In the genomic region with DNA sequence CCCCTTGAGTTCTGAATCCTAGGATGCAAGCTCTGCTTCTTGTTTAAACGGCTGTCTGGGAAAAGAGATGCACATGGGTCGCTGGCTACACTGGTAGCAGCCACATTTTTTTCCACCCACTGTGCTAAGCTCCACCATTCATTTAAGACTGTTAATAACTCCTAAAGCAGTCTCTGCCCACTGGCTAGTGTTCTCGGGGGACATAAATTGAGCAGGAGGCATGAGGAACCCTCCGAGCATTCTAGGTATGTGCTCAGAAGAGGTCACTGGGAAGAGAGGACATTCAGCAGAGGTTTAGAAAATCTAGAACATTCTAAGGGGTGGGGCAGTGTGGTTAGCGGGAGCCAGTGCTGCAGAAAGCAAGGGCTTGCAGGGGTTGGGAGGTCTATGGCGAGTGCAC, we compare ENCODE assay signal across 12 mouse cellular contexts. TPM values are rescaled to one million over a fixed set of nuclear protein-coding genes. Genes with fewer than 3 reads are reported as not detected.
DNase-seq lines count a peak whose midpoint lies in the region; ATAC-seq and TF ChIP-seq lines count a peak whose summit lies in the region.
"Had no signal": no experiment of that assay in that cellular context is flagged by ENCODE, and none has a peak within 500 bp of the region (broad histone marks: within the 10 kb centered on the region; RNA-seq: fewer than 3 reads in every experiment).

No protein-coding gene starts in this region.

- whole genome bisulfite sequencing in heart, adult 2 months = 59% methylated on average over 6 of the region's 6 CpGs
- WGBS in kidney, embryonic 16.5 days = 74% methylated on average over 6 of the region's 6 CpGs
- 79% methylated on average over 6 of the region's 6 CpGs for WGBS in neural tube, embryonic 13.5 days
- 71% methylated on average over 6 of the region's 6 CpGs for WGBS in neural tube, embryonic 15.5 days
- WGBS in stomach, postnatal 0 days = 64% methylated on average over 6 of the region's 6 CpGs

- H3K9me3 ChIP-seq in kidney, embryonic 16.5 days (ENCODE audit: low read length) = no peaks in the 10 kb centered on the region
- no peaks in the 10 kb centered on the region for H3K9me3 ChIP-seq in neural tube, embryonic 13.5 days
- H3K9me3 ChIP-seq in neural tube, embryonic 15.5 days (replicated peaks) = no peaks in the 10 kb centered on the region
- no peaks in the 10 kb centered on the region for H3K9me3 ChIP-seq in stomach, postnatal 0 days (ENCODE audit: control insufficient read depth, low read length)

- intact Hi-C loops in heart, adult 2 months (cut with DNase I) = no loop called here

- H3K27ac ChIP-seq in heart, adult 2 months = peak overlapping the region; percentile 96
- no peak overlapping the region for H3K27ac ChIP-seq in kidney, embryonic 16.5 days (ENCODE audit: low read length)
- no peak overlapping the region for H3K27ac ChIP-seq in neural tube, embryonic 13.5 days (replicated peaks)
- H3K27ac ChIP-seq in neural tube, embryonic 15.5 days (replicated peaks) = no peak overlapping the region
- H3K27ac ChIP-seq in stomach, postnatal 0 days (replicated peaks) = peak overlapping the region; percentile 49; the same call in 1 of the 2 replicates

- no peak for ATAC-seq in kidney, embryonic 16.5 days (ENCODE audit: low FRiP score, low TSS enrichment)
- no peak for ATAC-seq in neural tube, embryonic 13.5 days (ENCODE audit: low read depth)
- ATAC-seq in neural tube, embryonic 15.5 days (ENCODE audit: low FRiP score) = no peak
- ATAC-seq in stomach, postnatal 0 days (ENCODE audit: low FRiP score, low TSS enrichment) = no peak
- ATAC-seq: liver, postnatal 0 days had no signal

- TF ChIP-seq POLR2A in heart, adult 2 months (IDR thresholded peaks at IDR 0.05; ENCODE audit: insufficient read depth, low read depth, low read length) = no peak

- H3K36me3 ChIP-seq in heart, adult 2 months (ENCODE audit: control insufficient read depth, insufficient read depth, low read length) = peaks cover 2% of the 10 kb centered on the region
- no peaks in the 10 kb centered on the region for H3K36me3 ChIP-seq in kidney, embryonic 16.5 days (ENCODE audit: insufficient read depth, low read length)
- no peaks in the 10 kb centered on the region for H3K36me3 ChIP-seq in neural tube, embryonic 13.5 days
- no peaks in the 10 kb centered on the region for H3K36me3 ChIP-seq in neural tube, embryonic 15.5 days
- H3K36me3 ChIP-seq in stomach, postnatal 0 days (ENCODE audit: control insufficient read depth, insufficient read depth, low read length) = no peaks in the 10 kb centered on the region

- peaks cover 16% of the 10 kb centered on the region for H3K4me1 ChIP-seq in heart, adult 2 months (ENCODE audit: control insufficient read depth, insufficient read depth, low read length)
- peaks cover 52% of the 10 kb centered on the region for H3K4me1 ChIP-seq in kidney, embryonic 16.5 days (ENCODE audit: insufficient read depth, low read length)
- peaks cover 66% of the 10 kb centered on the region for H3K4me1 ChIP-seq in neural tube, embryonic 13.5 days (replicated peaks)
- H3K4me1 ChIP-seq in neural tube, embryonic 15.5 days = peaks cover 40% of the 10 kb centered on the region
- H3K4me1 ChIP-seq in stomach, postnatal 0 days (replicated peaks; ENCODE audit: control insufficient read depth, insufficient read depth) = peaks cover 14% of the 10 kb centered on the region

- no peak for TF ChIP-seq EP300 in heart, adult 2 months (IDR thresholded peaks at IDR 0.05; ENCODE audit: insufficient read depth, low read depth, low read length)
- TF ChIP-seq EP300 in stomach, postnatal 0 days (optimal IDR thresholded peaks at IDR 0.05) = no peak

- H3K9ac ChIP-seq in heart, adult 2 months (ENCODE audit: low read depth, low read length) = peak overlapping the region; percentile 1; the same call in 1 of the 2 replicates
- H3K9ac ChIP-seq in kidney, embryonic 16.5 days (replicated peaks; ENCODE audit: low read length) = no peak overlapping the region
- no peak overlapping the region for H3K9ac ChIP-seq in neural tube, embryonic 13.5 days
- no peak overlapping the region for H3K9ac ChIP-seq in neural tube, embryonic 15.5 days (replicated peaks)
- H3K9ac ChIP-seq in stomach, postnatal 0 days (ENCODE audit: low read length) = no peak overlapping the region
- H3K9ac ChIP-seq: liver, postnatal 0 days had no signal

- no peaks in the 10 kb centered on the region for H3K27me3 ChIP-seq in heart, adult 2 months (ENCODE audit: control insufficient read depth, insufficient read depth, low read length)
- no peaks in the 10 kb centered on the region for H3K27me3 ChIP-seq in kidney, embryonic 16.5 days (ENCODE audit: insufficient read depth, low read length)
- peaks cover 16% of the 10 kb centered on the region for H3K27me3 ChIP-seq in neural tube, embryonic 13.5 days
- H3K27me3 ChIP-seq in neural tube, embryonic 15.5 days (replicated peaks) = 0 out of 2 replicates have a peak, but pooled peaks cover 2% of the 10 kb centered on the region
- H3K27me3 ChIP-seq in stomach, postnatal 0 days (ENCODE audit: control insufficient read depth, insufficient read depth, low read length) = no peaks in the 10 kb centered on the region

- H3K4me3 ChIP-seq in heart, adult 2 months = peak overlapping the region; percentile 69
- H3K4me3 ChIP-seq in kidney, embryonic 16.5 days (ENCODE audit: low read length) = no peak overlapping the region
- H3K4me3 ChIP-seq in neural tube, embryonic 13.5 days = no peak overlapping the region
- H3K4me3 ChIP-seq in neural tube, embryonic 15.5 days (replicated peaks) = no peak overlapping the region
- no peak overlapping the region for H3K4me3 ChIP-seq in stomach, postnatal 0 days (ENCODE audit: low read depth, low read length)

- no peak for DNase-seq in heart, adult 2 months
- no peak for DNase-seq in heart, postnatal 4 days
- DNase-seq in kidney, postnatal 10 days = no peak
- DNase-seq in stomach, postnatal 0 days (ENCODE audit: low spot score) = no peak
- no peak for DNase-seq in layer of hippocampus, postnatal 10 days (ENCODE audit: low spot score in 2 of 2)
- DNase-seq: cerebellum, adult 11 months; liver, postnatal 0 days; midbrain, embryonic 14.5 days; thymus, postnatal 25 days had no signal

- no peak for TF ChIP-seq CTCF in heart, adult 2 months (IDR thresholded peaks at IDR 0.05)
- no peak for TF ChIP-seq CTCF in stomach, postnatal 0 days (IDR thresholded peaks at IDR 0.05; ENCODE audit: low read depth)

- no peaks in the 10 kb centered on the region; the same call in 1 of the 2 replicates for H3K79me2 ChIP-seq in heart, adult 2 months (replicated peaks; ENCODE audit: control insufficient read depth, insufficient read depth, low read length)

- peak overlapping the region; percentile 91; the same call in 1 of the 2 replicates for H3K4me2 ChIP-seq in kidney, embryonic 16.5 days (replicated peaks; ENCODE audit: low read depth, low read length)
- H3K4me2 ChIP-seq in neural tube, embryonic 13.5 days = 0 out of 2 replicates have a peak overlapping the region, but pooled peaks have one; percentile 95
- no peak overlapping the region for H3K4me2 ChIP-seq in neural tube, embryonic 15.5 days
- H3K4me2 ChIP-seq in stomach, postnatal 0 days (replicated peaks; ENCODE audit: low read depth) = peak overlapping the region; percentile 92

RNA-seq across cellular contexts. Expression of a gene that starts 2.5 kb away (rescaled TPM):
- 10 to 100 TPM; 14.7 to 25.3 TPM for total RNA-seq in heart, adult 2 months (2021)
- 6.1 and 10.3 TPM in 2 replicates for polyA plus RNA-seq in heart, adult 2 months (2012; rRNA removed)
- total RNA-seq in heart, postnatal 4 days (2021) = 10 to 100 TPM; 21.1 to 21.5 TPM
- 8.7 and 9.1 TPM in 2 replicates for polyA plus RNA-seq in kidney, embryonic 16.5 days (2015; fragmentation: Nextera tagmentation; extraction: Ambion mirVana)
- polyA plus RNA-seq in neural tube, embryonic 13.5 days (2015; fragmentation: Nextera tagmentation; extraction: Ambion mirVana) = 4.6 and 5.7 TPM in 2 replicates
- 3.2 and 6.7 TPM in 2 replicates for polyA plus RNA-seq in neural tube, embryonic 15.5 days (2015; fragmentation: Nextera tagmentation; extraction: Ambion mirVana)
- polyA plus RNA-seq in stomach, postnatal 0 days (2015; fragmentation: Nextera tagmentation; extraction: Ambion mirVana) = 2.9 and 3.0 TPM in 2 replicates
- total RNA-seq in layer of hippocampus, postnatal 10 days (2021) = 1 to 10 TPM; 3.5 to 3.8 TPM

Comparison
In these comparisons a context has a peak if more than half of its experiments do, and no peak if none do; other contexts are left out.
1. H3K27ac ChIP-seq: peak in heart, adult 2 months (single experiment) and stomach, postnatal 0 days (single experiment); none in kidney, embryonic 16.5 days (single experiment), neural tube, embryonic 13.5 days (single experiment) and neural tube, embryonic 15.5 days (single experiment).